29 mouse cellular contexts compared by ENCODE assay signal in the genomic region with DNA sequence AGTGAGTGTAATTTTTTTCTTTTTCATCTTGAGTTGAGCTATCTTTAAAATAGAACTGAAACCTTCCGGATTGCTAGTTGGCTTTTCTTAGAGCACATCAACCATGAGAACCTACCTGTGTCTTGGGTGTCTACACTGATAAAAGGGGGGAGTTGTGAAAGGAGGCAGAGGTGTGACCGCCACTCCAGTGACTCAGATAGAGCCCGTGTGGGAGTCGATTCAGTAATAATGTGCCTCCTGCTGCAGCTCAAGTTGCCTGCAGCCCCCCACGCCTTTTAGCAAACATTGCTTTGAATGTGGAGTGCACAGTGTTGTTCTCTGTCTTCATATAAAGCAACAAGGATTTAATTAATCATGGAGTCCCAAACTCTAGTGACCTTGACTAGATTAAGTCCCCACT.
DNase-seq lines count a peak whose midpoint lies in the region; ATAC-seq lines count a peak whose summit lies in the region.
"Had no signal": no experiment of that assay in that cellular context is flagged by ENCODE, and none has a peak within 500 bp of the region (broad histone marks: within the 10 kb centered on the region; RNA-seq: fewer than 3 reads in every experiment).

No protein-coding gene starts in this region.

- no peak overlapping the region for H3K4me3 ChIP-seq in kidney, embryonic 15.5 days (replicated peaks)
- H3K4me3 ChIP-seq: embryonic facial prominence, embryonic 10.5 days; embryonic facial prominence, embryonic 15.5 days; forebrain, embryonic 12.5 days; left cerebral cortex, adult 2 months; limb, embryonic 15.5 days; liver, embryonic 13.5 days had no signal

- no peak overlapping the region for H3K4me2 ChIP-seq in kidney, embryonic 15.5 days
- H3K4me2 ChIP-seq: embryonic facial prominence, embryonic 15.5 days; forebrain, embryonic 12.5 days; limb, embryonic 15.5 days; liver, embryonic 13.5 days had no signal

- H3K9me3 ChIP-seq in kidney, embryonic 15.5 days (replicated peaks) = no peaks in the 10 kb centered on the region
- H3K9me3 ChIP-seq: embryonic facial prominence, embryonic 10.5 days; embryonic facial prominence, embryonic 15.5 days; forebrain, embryonic 12.5 days; limb, embryonic 15.5 days; liver, embryonic 13.5 days had no signal

- no peak for DNase-seq in kidney, postnatal 14 days
- peak; percentile 20 to 24 for DNase-seq in left cerebral cortex, adult 18-20 months (ENCODE audit: low spot score in 2 of 2)
- DNase-seq in left cerebral cortex, postnatal 4 days = no peak
- DNase-seq in CD4-positive, CD25-positive, alpha-beta regulatory T cell, adult 2 months (ENCODE audit: low read depth, low spot score) = peak; percentile 52
- DNase-seq in induced T-regulatory cell, adult 2 months (ENCODE audit: low read depth) = peak; percentile 60
- DNase-seq in lung, postnatal 10 days = no peak
- DNase-seq in thymus, postnatal 10 days (ENCODE audit: low spot score in 2 of 2) = no peak
- DNase-seq: adrenal gland, adult 8-10 months; cerebellum, adult 8-10 months; cerebellum, postnatal 25 days; forebrain, postnatal 0 days; gastrocnemius, postnatal 14 days; heart, postnatal 14 days; kidney, adult 9 months; liver, embryonic 13.5 days; lung, adult 18-20 months; midbrain, embryonic 14.5 days; retina, postnatal 1 day; thymus, postnatal 14 days had no signal

- H3K27me3 ChIP-seq in kidney, embryonic 15.5 days = no peaks in the 10 kb centered on the region
- H3K27me3 ChIP-seq: CH12.LX; embryonic facial prominence, embryonic 15.5 days; forebrain, embryonic 12.5 days; limb, embryonic 15.5 days; liver, embryonic 13.5 days had no signal

- peak; percentile 43; the same call in 1 of the 2 replicates for ATAC-seq in kidney, embryonic 15.5 days (replicated peaks; ENCODE audit: low FRiP score)
- ATAC-seq: forebrain, postnatal 0 days; hindbrain, embryonic 16.5 days; intestine, embryonic 16.5 days; lung, postnatal 0 days had no signal

- H3K36me3 ChIP-seq in kidney, embryonic 15.5 days = no peaks in the 10 kb centered on the region
- H3K36me3 ChIP-seq: embryonic facial prominence, embryonic 10.5 days; embryonic facial prominence, embryonic 15.5 days; forebrain, embryonic 12.5 days; limb, embryonic 15.5 days; liver, embryonic 13.5 days had no signal

- 42% methylated on average over 5 of the region's 5 CpGs for WGBS in kidney, embryonic 15.5 days

- no peak overlapping the region for H3K9ac ChIP-seq in kidney, embryonic 15.5 days
- H3K9ac ChIP-seq: embryonic facial prominence, embryonic 15.5 days; forebrain, embryonic 12.5 days; forebrain, postnatal 0 days; limb, embryonic 15.5 days; liver, embryonic 13.5 days had no signal

- intact Hi-C loops in left cerebral cortex, postnatal 4 days (cut with DNase I) = no loop called here

- peaks cover 10% of the 10 kb centered on the region for H3K4me1 ChIP-seq in kidney, embryonic 15.5 days
- H3K4me1 ChIP-seq: embryonic facial prominence, embryonic 15.5 days; forebrain, embryonic 12.5 days; liver, embryonic 13.5 days had no signal

- H3K27ac ChIP-seq in kidney, embryonic 15.5 days = no peak overlapping the region
- H3K27ac ChIP-seq: embryonic facial prominence, embryonic 10.5 days; embryonic facial prominence, embryonic 15.5 days; forebrain, embryonic 12.5 days; left cerebral cortex, adult 2 months; limb, embryonic 15.5 days; liver, embryonic 13.5 days had no signal

Comparison
In these comparisons a context has a peak if more than half of its experiments do, and no peak if none do; other contexts are left out.
1. DNase-seq: peak in left cerebral cortex, adult 18-20 months (2 of 2), CD4-positive, CD25-positive, alpha-beta regulatory T cell, adult 2 months (single experiment) and induced T-regulatory cell, adult 2 months (single experiment); none in kidney, postnatal 14 days (single experiment), left cerebral cortex, postnatal 4 days (single experiment), lung, postnatal 10 days (single experiment) and thymus, postnatal 10 days (0 of 2).